Mouse (Mus musculus): ENCODE data around the gene Nmur2. TPM values are rescaled to one million over a fixed set of nuclear protein-coding genes. Genes with fewer than 3 reads are reported as not detected.

Gene Nmur2
- polyA plus RNA-seq, 1 experiment from 2014 or later = 0.76 TPM

- no peak for ATAC-seq (ENCODE audit: insufficient read depth, low FRiP score)
- no peak overlapping the region for H3K27ac ChIP-seq (ENCODE audit: low read length)
- no peak overlapping the region for H3K4me2 ChIP-seq (ENCODE audit: low read depth, low read length)
- 77% methylated on average over 10 of the region's 10 CpGs for WGBS
- no peaks in the 10 kb centered on the region for H3K9me3 ChIP-seq (replicated peaks; ENCODE audit: control insufficient read depth, low read length)
- H3K4me1 ChIP-seq (ENCODE audit: control insufficient read depth, insufficient read depth, low read length) = no peaks in the 10 kb centered on the region
- H3K36me3 ChIP-seq (ENCODE audit: control insufficient read depth, insufficient read depth, low read length) = no peaks in the 10 kb centered on the region
- no peak overlapping the region for H3K9ac ChIP-seq (ENCODE audit: low read length)
- no peaks in the 10 kb centered on the region for H3K27me3 ChIP-seq (ENCODE audit: control insufficient read depth, insufficient read depth, low read length)
- no peak overlapping the region for H3K4me3 ChIP-seq (replicated peaks; ENCODE audit: low read length)
These were observed 14.9 kb downstream of the Nmur2 start for GRCm38 (mm10) chr11:56025746-56026570.

GRCm38 (mm10) chr11:56013510-56014057 is 27.2 kb downstream of the Nmur2 start:
- no peaks in the 10 kb centered on the region for H3K9me3 ChIP-seq (replicated peaks; ENCODE audit: control insufficient read depth, low read length)
- ATAC-seq (ENCODE audit: insufficient read depth, low FRiP score) = no peak

GRCm38 (mm10) chr11:56012396-56012795 is 28.4 kb downstream of the Nmur2 start:
- H3K27ac ChIP-seq (ENCODE audit: low read length) = no peak overlapping the region
- 54% methylated on average over 2 of the region's 2 CpGs for WGBS
- no peak for ATAC-seq (ENCODE audit: insufficient read depth, low FRiP score)

More at GRCm38 (mm10) chr11:56013510-56014057, 27.2 kb downstream of the Nmur2 start:
- no peak overlapping the region for H3K4me3 ChIP-seq (replicated peaks; ENCODE audit: low read length)
- H3K9ac ChIP-seq (ENCODE audit: low read length) = no peak overlapping the region
- no peaks in the 10 kb centered on the region for H3K36me3 ChIP-seq (ENCODE audit: control insufficient read depth, insufficient read depth, low read length)
- H3K27ac ChIP-seq (ENCODE audit: low read length) = no peak overlapping the region
- WGBS = 41% methylated on average over 9 of the region's 9 CpGs
- no peak overlapping the region for H3K4me2 ChIP-seq (ENCODE audit: low read depth, low read length)
- no peaks in the 10 kb centered on the region for H3K4me1 ChIP-seq (ENCODE audit: control insufficient read depth, insufficient read depth, low read length)
- no peaks in the 10 kb centered on the region for H3K27me3 ChIP-seq (ENCODE audit: control insufficient read depth, insufficient read depth, low read length)

GRCm38 (mm10) chr11:56008277-56008676 is 32.5 kb downstream of the Nmur2 start:
- 67% methylated on average over 3 of the region's 3 CpGs for WGBS
- ATAC-seq (ENCODE audit: insufficient read depth, low FRiP score) = no peak
- Histone ChIP-seq H3K4me1 (ENCODE audit: control insufficient read depth, insufficient read depth, low read length) (no peaks in the 10 kb centered on the region), H3K36me3 (ENCODE audit: control insufficient read depth, insufficient read depth, low read length) (no peaks in the 10 kb centered on the region), H3K27me3 (ENCODE audit: control insufficient read depth, insufficient read depth, low read length) (no peaks in the 10 kb centered on the region), H3K4me3 (replicated peaks; ENCODE audit: low read length) (no peak overlapping the region), H3K27ac (ENCODE audit: low read length) (no peak overlapping the region), H3K4me2 (ENCODE audit: low read depth, low read length) (no peak overlapping the region), H3K9ac (ENCODE audit: low read length) (no peak overlapping the region), H3K9me3 (replicated peaks; ENCODE audit: control insufficient read depth, low read length) (no peaks in the 10 kb centered on the region)

More at GRCm38 (mm10) chr11:56012396-56012795, 28.4 kb downstream of the Nmur2 start:
- H3K36me3 ChIP-seq (ENCODE audit: control insufficient read depth, insufficient read depth, low read length) = no peaks in the 10 kb centered on the region
- no peak overlapping the region for H3K4me3 ChIP-seq (replicated peaks; ENCODE audit: low read length)
- H3K4me1 ChIP-seq (ENCODE audit: control insufficient read depth, insufficient read depth, low read length) = no peaks in the 10 kb centered on the region
- H3K9me3 ChIP-seq (replicated peaks; ENCODE audit: control insufficient read depth, low read length) = no peaks in the 10 kb centered on the region
- H3K27me3 ChIP-seq (ENCODE audit: control insufficient read depth, insufficient read depth, low read length) = no peaks in the 10 kb centered on the region
- no peak overlapping the region for H3K4me2 ChIP-seq (ENCODE audit: low read depth, low read length)
- H3K9ac ChIP-seq (ENCODE audit: low read length) = no peak overlapping the region

- H3K4me1 ChIP-seq (ENCODE audit: control insufficient read depth, insufficient read depth, low read length) = no peaks in the 10 kb centered on the region
- H3K4me2 ChIP-seq (ENCODE audit: low read depth, low read length) = no peak overlapping the region
- H3K27ac ChIP-seq (ENCODE audit: low read length) = no peak overlapping the region
- WGBS = 50% methylated on average over 1 of the region's 1 CpGs
- H3K4me3 ChIP-seq (replicated peaks; ENCODE audit: low read length) = no peak overlapping the region
- H3K9ac ChIP-seq (ENCODE audit: low read length) = no peak overlapping the region
- no peaks in the 10 kb centered on the region for H3K27me3 ChIP-seq (ENCODE audit: control insufficient read depth, insufficient read depth, low read length)
- H3K9me3 ChIP-seq (replicated peaks; ENCODE audit: control insufficient read depth, low read length) = no peaks in the 10 kb centered on the region
- no peak for ATAC-seq (ENCODE audit: insufficient read depth, low FRiP score)
- H3K36me3 ChIP-seq (ENCODE audit: control insufficient read depth, insufficient read depth, low read length) = no peaks in the 10 kb centered on the region
These were observed 48.0 kb downstream of the Nmur2 start for GRCm38 (mm10) chr11:55992799-55993198.

GRCm38 (mm10) chr11:55992148-55992547 is 48.7 kb downstream of the Nmur2 start:
- Histone ChIP-seq H3K27ac (ENCODE audit: low read length) (no peak overlapping the region), H3K9me3 (replicated peaks; ENCODE audit: control insufficient read depth, low read length) (no peaks in the 10 kb centered on the region), H3K4me2 (ENCODE audit: low read depth, low read length) (no peak overlapping the region), H3K36me3 (ENCODE audit: control insufficient read depth, insufficient read depth, low read length) (no peaks in the 10 kb centered on the region), H3K27me3 (ENCODE audit: control insufficient read depth, insufficient read depth, low read length) (no peaks in the 10 kb centered on the region), H3K4me3 (replicated peaks; ENCODE audit: low read length) (no peak overlapping the region), H3K4me1 (ENCODE audit: control insufficient read depth, insufficient read depth, low read length) (no peaks in the 10 kb centered on the region), H3K9ac (ENCODE audit: low read length) (no peak overlapping the region)
- 44% methylated on average over 3 of the region's 3 CpGs for whole genome bisulfite sequencing
- no peak for ATAC-seq (ENCODE audit: insufficient read depth, low FRiP score)

- H3K36me3 ChIP-seq (ENCODE audit: control insufficient read depth, insufficient read depth, low read length) = no peaks in the 10 kb centered on the region
- 15% methylated on average over 8 of the region's 8 CpGs for WGBS
- no peaks in the 10 kb centered on the region for H3K9me3 ChIP-seq (replicated peaks; ENCODE audit: control insufficient read depth, low read length)
- H3K4me1 ChIP-seq (ENCODE audit: control insufficient read depth, insufficient read depth, low read length) = no peaks in the 10 kb centered on the region
- no peak for ATAC-seq (ENCODE audit: insufficient read depth, low FRiP score)
- H3K27ac ChIP-seq (ENCODE audit: low read length) = no peak overlapping the region
- H3K9ac ChIP-seq (ENCODE audit: low read length) = no peak overlapping the region
- no peak overlapping the region for H3K4me3 ChIP-seq (replicated peaks; ENCODE audit: low read length)
- H3K27me3 ChIP-seq (ENCODE audit: control insufficient read depth, insufficient read depth, low read length) = no peaks in the 10 kb centered on the region
- H3K4me2 ChIP-seq (ENCODE audit: low read depth, low read length) = no peak overlapping the region
These were observed 49.2 kb downstream of the Nmur2 start for GRCm38 (mm10) chr11:55991505-55992066.

- Histone ChIP-seq H3K9ac (ENCODE audit: low read length) (no peak overlapping the region), H3K36me3 (ENCODE audit: control insufficient read depth, insufficient read depth, low read length) (no peaks in the 10 kb centered on the region), H3K27ac (ENCODE audit: low read length) (no peak overlapping the region), H3K9me3 (replicated peaks; ENCODE audit: control insufficient read depth, low read length) (no peaks in the 10 kb centered on the region), H3K4me2 (ENCODE audit: low read depth, low read length) (no peak overlapping the region), H3K4me1 (ENCODE audit: control insufficient read depth, insufficient read depth, low read length) (no peaks in the 10 kb centered on the region), H3K27me3 (ENCODE audit: control insufficient read depth, insufficient read depth, low read length) (no peaks in the 10 kb centered on the region), H3K4me3 (replicated peaks; ENCODE audit: low read length) (no peak overlapping the region)
- ATAC-seq (ENCODE audit: insufficient read depth, low FRiP score) = no peak
- 62% methylated on average over 3 of the region's 3 CpGs for WGBS
These were observed 56.2 kb downstream of the Nmur2 start for GRCm38 (mm10) chr11:55984643-55985042.

GRCm38 (mm10) chr11:55981656-55982055 is 59.2 kb downstream of the Nmur2 start:
- Histone ChIP-seq H3K9ac (ENCODE audit: low read length) (no peak overlapping the region), H3K4me1 (ENCODE audit: control insufficient read depth, insufficient read depth, low read length) (no peaks in the 10 kb centered on the region), H3K36me3 (ENCODE audit: control insufficient read depth, insufficient read depth, low read length) (no peaks in the 10 kb centered on the region), H3K9me3 (replicated peaks; ENCODE audit: control insufficient read depth, low read length) (no peaks in the 10 kb centered on the region), H3K4me3 (replicated peaks; ENCODE audit: low read length) (no peak overlapping the region), H3K27ac (ENCODE audit: low read length) (no peak overlapping the region), H3K4me2 (ENCODE audit: low read depth, low read length) (no peak overlapping the region), H3K27me3 (ENCODE audit: control insufficient read depth, insufficient read depth, low read length) (no peaks in the 10 kb centered on the region)
- 36% methylated on average over 1 of the region's 1 CpGs for WGBS
- no peak for ATAC-seq (ENCODE audit: insufficient read depth, low FRiP score)

Data from stomach, embryonic 16.5 days (tissue).